Mouse (Mus musculus) cerebellum, adult 11 months (tissue): ENCODE data around the gene Lmtk3.
A peak's percentile ranks its signal among the peaks of the same experiment; 100 is the strongest.

Experiments used
- DNase-seq: peaks from one replicate; pipeline ENCODE4 v3.0.0; 2022

Lmtk3 gene

DNA sequence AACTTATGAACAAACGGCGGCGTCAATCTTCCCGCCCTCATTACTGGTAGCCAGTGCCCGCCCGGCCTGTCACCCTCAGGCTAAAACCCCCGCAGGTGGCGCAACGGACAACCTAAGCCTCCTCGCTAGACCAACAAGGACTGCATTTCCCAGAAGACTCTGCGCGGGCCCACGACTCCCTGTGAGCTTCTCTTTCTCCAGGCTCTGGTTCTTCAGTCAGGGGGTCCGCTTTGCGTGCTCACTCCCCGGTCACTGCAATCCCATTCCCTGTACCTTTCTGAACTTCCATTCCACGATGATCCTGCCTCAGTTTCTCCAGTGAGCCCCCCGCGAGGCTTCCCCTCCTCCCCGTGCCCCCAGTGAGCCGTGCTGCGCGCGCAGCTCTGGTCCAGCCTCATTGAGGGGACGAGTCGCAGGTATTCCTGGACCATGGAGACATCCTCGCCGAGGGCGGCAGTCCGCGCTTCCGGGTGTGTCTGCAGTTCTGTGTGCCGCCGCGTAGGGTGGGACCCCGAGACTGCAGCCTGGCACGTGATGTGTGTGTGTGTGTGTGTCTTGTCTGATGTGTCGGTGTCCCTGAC, at the start of gene Lmtk3:
Gene Lmtk3 (plus strand): TSS at position 228 of the 581 bp plus-strand sequence.
- peak; percentile 81 for DNase-seq

DNA sequence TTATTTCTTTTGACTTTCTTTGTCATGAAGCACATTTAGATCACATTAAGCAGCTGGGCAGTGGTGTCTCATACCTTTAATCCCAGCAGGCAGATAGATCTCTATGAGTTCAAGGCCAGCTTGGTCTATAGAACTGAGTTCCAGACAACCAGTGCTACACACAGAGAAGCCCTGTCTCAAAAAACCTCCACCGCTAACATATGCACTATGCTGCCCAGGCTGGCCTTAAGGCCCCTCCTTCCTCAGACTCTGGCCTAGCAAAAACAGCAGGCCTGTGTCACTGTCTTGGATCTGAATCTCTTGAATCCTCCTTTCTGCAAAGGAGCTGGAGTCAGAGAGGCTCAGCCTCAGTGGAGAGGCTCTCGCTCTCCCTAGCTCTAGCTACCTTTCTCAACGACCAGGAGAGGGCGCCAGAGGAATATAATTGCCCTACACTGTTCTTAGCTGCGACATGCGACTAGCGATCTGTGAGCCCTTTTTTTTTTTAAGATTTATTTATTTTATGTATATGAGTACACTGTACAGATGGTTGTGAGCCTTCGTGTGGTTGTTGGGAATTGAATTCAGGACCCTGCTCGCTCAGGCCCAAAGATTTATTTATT, 44.3 kb upstream of the Lmtk3 start:
- DNase-seq: peak; percentile 79

DNA sequence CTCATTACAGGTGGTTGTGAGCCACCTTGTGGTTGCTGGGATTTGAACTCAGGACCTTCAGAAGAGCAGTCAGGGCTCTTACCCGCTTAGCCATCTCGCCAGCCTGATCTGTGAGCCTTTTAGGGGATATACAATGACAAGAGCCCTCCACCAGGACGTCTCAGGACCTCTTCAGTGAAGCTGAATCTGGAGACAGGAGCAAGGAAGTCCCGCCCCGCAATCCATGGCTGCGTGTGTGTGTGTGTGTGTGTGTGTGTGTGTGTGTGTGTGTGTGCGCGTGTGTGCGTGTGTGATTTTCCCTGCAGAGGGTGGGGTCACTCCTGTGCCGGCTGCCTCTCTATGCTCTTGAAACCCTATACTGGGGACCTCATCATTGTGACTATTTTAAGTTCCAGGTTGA, 43.7 kb upstream of the Lmtk3 start:
- no peak for DNase-seq

DNA sequence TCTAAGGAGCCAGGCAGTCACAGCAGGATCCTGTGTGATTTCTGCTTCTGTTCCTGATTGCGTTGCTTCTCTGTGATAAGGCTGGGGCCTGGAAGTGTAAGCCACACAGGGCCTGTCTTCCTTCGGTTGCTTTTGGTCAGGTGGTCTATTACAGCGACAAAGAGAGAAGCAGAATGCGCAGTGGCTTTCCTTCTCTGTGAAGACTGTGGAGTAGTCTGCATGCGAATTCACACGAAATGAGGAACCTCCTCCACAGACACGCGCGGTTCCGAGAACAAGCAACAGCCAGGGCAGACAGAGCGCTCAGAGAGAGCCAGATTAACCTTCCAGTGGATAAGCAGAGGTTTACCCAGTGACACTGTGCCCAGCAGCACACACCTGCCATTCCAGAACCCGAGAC, 42.2 kb upstream of the Lmtk3 start:
- no peak for DNase-seq

DNA sequence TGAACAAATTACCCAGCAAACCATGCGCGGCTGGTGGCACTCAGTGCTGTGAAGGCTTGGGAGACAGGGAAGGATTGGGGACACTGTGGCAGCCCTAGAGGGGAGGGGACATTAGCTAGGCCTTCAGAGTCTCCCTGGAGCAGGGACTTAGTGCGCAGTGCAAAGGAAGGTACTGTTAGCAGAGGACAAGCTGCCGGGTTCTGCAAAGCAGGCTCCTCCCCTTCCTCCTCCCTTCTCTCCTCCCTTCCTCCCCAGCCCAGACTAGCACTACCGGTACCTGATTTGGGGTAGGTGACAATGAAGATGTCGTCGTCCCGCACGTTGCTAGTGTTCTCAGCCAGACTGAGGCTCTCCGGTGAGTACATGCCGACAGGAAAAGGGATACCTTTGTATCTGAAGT, 41.8 kb upstream of the Lmtk3 start:
- DNase-seq: no peak

DNA sequence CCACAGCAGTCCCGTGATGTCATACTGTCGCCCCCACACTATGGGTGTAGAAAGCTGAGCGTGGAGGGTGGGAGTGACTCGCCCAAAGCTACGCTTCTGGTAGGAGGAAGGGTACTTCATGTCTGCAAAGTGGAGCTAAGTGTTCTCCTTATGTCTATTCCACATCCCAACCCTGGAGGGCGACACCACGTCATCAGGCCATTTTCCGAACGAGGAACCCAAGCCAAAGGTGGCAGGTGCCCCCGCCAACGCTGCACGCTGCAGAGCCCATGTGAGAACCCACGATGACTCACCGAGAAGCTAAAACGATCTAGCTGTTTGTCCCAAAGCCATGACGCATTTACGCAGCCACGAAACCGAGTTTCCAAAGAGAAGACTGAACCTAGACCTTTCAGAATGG, 41.2 kb upstream of the Lmtk3 start:
- no peak for DNase-seq

DNA sequence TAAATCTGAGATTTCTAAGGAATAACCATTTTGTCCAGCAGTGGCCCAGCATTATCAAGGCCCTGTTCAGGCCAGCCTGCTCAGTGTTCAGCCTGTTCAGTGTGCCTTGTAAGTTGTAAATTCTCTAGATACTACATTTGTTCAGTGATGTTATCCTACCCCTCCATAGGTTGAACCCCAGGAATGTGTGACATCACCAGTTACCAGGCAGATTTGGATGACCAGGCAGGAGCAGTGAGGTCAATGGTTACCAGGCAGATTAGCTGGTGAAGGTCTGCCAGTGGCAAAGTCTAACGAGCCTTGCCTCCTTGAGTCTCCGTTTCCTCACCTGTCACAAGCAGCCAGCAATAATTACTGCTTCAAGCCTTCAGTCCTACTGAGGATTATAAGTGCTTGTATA, 39.2 kb upstream of the Lmtk3 start:
- DNase-seq: peak; percentile 68

DNA sequence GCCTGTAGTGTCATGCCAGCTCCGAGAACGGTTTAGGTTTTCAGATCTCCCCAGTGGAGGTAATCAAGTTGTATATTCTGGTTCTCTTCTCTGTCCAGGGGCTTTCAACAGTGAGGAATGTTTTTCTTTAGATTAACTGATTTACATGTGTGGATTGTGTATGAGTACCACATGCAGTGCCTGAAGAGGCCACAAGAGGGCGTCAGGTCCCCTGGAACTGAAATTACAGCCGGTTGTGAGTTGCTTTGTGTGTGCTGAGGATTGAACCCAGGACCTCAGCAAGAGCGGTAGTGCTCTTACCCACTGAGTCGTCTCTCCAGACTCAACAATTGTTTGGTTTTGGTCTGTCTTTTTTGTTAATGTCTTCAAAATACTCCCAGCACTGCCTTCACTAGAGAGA, 37.0 kb upstream of the Lmtk3 start:
- DNase-seq: no peak

DNA sequence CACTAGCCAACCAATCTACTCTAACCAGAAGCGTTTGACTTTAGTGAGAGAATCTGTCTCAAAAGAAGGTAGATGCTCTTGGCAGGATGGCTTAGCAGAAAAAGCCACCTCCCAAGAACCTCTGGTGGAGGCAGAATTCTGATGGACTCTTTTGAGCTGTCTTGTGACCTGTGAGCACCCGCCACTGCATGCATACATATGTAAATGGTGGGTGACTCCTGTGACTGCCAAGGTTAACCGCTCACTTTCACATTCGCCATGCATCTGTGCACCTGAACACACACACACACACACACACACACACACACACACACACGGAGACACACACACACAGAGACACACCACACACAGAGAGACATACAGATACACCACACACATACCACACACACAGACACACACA, 36.1 kb upstream of the Lmtk3 start:
- DNase-seq: no peak

DNA sequence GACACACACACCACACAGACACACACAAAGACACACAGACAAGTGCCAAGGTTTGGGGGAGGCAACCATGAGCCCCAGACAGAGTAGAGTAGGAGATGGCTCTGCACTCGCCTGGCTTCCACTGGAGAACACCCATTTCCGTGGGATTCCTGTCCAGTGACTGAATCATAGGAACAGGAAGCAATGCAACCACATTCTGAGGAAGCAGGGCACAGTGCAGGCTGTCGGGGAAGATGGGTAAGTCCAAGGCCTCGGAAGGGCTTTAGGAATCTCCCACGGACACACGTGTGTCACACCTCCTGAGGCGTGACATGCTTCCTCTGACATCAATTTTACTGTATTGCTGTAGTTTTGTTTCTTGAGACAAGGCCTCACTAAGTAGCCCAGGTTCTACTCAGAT, 35.4 kb upstream of the Lmtk3 start:
- DNase-seq: no peak

DNA sequence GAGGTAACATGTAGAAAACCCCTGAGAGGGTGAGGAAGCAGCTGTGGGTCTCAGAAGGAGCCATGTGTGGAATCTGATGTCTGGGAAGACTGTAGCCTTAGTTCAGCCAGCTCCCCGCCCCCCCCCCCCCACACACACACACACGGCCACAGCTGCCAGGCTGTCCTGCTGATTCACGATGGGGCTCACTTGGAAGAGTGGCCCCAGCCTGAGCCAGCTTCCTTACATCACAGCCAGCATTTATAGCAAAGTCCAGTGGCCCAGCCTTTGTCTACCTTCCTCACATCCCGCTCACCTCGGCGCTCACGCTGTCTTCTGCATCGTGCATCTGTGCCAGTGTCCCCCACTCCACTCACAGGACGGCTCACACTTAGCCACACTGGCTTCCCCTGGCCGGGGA, 34.1 kb upstream of the Lmtk3 start:
- no peak for DNase-seq

DNA sequence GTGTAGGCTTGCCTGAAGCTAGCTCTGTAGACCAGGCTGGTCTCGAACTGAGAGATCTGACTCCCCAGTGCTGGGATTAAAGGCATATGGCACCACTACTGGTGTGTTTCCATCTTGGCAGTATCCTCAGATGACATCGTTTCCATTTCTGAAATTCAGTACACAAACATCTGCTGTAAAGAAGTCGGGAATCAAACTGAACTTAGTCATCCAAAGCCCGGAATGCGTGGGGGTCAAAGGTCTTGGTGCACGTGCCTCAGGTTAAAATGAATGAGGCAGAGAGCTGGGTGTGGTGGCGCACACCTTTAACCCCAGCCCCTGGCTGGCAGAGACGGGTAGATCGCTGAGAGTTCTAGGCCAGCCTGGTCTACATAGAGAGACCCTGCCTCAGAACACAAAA, 33.4 kb upstream of the Lmtk3 start:
- DNase-seq: no peak

DNA sequence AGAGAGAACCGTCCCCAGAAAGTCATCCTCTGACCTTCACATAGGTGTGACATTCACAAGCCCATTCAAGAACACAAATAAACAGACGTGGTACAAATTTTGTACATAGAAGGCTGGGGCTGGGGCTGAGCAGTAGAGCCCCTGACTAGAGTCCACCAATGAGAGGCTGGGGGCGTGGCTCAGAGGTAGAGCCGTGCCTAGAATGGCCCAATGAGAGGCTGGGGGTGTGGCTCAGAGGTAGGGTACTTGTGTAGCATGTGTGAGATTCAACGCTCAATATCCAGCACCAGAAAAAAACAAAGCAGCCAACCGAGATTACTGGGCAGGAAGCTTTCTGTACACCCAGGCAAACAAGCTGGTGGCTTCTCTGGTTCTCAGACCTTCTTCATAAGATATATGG, 27.8 kb upstream of the Lmtk3 start:
- DNase-seq: no peak

DNA sequence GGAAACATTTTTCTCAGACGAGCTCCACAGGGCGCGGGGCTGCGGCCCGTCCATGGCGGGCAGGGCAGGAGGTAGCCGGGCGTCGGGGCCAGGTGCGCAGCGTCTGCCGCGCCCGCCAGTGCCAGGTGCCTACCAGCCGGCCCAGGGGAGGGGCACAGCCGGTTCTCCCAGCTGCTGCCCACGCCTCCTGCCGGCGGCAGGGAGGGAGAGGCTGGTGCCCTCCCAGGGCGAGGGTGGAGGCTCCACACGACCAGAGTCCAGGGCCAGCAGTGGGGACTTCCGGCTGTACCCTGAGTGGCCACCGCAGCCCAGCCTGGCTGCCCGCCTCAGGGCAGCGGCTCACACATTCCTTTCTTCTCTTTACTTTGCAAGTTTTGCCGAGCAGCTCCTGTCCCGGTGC, 24.1 kb upstream of the Lmtk3 start:
- DNase-seq: no peak

DNA sequence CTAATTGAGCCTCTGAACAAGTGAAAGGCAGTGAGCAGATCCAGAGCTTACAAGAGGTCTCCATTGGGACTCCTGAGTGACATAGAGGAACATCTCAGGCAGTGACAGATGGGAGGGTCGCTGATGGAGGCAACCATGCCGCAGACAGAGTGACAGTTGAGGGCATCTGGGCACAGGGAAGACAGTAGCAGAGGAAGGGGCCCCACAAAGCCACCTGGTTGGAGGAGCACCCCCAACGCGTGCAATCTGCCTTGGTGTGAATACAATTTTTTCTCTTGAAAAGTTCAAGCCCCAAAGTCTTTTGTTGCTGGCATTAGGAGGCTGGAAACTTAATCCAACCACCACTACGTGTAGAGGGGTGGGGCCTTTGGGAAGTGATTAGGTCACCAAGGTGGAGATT, 23.4 kb upstream of the Lmtk3 start:
- DNase-seq: no peak

DNA sequence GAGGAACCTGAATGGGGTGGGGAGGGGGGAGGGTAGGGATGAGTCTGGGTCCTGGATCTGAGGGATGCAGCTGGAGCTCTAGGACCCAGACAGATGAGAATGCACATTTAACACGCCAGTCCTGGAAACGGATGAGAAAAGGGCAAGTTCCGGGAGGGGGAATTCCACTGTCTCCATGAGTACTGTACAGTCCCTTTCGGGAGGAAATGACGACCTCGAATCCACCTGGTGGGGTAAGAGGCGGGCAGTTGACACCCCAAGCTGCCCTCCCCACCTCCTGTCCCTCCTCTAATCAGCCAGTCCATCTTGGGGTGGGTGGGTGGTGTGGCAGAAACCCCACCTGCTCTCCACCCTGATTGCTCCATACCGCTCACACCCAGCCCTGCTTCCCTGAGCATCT, 17.5 kb upstream of the Lmtk3 start:
- DNase-seq: no peak

DNA sequence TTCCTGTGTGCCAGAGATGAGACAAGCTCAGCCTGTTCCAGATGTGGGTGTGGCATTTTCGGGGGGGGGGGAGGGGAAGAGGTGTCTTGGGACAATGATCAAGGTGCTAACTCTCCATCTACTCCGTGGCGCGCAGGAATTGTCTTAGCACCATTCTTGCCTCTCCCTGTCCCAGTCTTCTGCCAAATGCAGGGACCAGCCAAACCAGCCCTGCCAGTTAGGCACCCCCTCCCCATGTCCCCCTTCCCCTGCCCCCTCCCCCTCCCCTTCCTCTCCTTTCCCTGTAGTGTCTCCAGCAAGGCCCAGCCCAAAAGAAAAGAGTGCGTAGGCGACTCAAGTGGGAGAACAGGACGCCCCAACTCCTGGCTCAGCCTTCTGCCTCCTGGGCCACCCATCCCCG, 16.8 kb upstream of the Lmtk3 start:
- no peak for DNase-seq

DNA sequence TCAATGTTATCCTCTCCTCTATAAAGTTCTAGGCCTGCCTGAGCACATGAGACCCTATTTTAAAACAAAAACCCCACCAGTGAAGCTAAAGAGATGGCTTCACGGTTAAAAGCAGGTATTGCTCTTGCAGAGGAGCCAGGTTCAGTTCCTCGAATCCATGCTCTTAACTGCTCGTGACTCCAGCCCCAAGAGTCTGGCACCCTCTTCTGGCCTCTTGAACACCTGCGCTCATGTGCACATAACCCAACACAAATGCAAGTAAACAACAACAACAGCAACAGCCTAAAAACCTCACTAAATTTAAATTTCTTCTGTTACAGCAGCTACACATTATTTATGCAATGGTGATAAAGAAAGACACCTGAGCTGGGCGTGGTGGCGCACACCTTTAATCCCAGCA, 16.0 kb upstream of the Lmtk3 start:
- DNase-seq: no peak

DNA sequence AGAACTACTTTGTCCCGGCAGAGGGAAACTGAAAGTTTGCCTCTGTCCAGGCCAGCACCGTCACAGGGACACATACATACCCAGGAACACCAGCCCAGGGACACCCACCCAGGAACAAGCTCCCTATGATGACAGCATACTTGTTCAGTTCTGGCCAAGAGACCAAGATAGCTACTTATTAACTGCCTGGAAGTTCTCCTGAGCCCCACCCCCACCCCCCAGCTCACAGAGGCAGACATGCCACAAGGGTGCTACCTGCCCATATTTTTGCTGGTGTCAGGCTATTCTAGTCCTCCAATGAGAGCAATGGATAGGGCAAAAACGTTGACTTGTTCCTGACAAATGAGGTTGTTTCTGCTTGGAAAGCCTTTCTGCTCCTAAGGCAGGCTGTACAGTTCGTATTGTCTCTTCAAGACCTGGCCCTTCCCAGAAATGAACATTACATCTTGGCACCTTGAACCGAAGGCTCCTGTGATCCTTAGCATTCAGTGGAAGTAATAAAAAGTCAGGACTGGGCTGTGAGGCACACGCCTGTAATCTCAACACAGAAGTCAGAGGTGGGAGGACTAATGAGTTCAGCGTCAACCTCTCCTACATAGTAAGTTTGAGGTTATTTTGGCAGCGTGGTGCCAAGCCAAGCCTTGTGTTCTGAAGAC, 13.0 kb upstream of the Lmtk3 start:
- no peak for DNase-seq

DNA sequence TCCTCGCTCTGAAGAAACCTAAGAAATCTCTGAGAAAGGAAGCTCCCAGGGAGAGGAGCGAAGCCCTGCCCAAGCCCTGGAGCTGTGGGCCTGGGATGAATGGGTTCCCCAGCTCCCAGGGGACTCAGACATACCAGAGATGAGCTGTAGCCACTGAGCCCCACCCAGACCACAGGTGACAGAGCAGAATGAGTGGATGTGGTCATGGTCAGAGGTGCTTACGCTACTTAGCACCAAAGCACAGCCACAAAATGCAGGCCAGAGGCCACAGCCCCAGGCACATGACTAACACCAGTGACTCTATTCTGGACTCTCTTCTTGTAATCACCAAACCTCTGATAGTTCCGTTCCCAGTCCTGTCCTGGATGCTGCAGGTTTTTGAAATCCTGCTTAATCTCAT, 12.4 kb upstream of the Lmtk3 start:
- no peak for DNase-seq

DNA sequence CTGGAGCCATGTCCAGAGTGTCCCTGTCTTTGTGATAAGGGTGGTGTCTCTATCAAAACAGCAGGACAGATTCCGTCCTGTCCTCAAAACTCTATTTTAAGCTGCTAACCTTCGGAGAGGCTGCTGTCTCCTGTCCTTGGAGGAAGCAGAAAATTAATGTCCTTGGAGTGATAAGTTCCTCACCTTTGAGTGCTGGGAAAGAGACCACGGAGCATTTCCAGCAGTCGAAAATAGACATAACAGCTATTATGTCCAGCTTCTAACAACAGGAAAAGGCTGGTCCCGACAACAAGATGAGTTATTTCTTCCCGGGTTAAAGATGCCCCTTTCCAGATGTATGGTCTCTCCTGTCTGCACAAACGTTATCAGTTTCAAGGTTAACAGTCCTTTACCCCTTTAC, 8.3 kb upstream of the Lmtk3 start:
- no peak for DNase-seq

DNA sequence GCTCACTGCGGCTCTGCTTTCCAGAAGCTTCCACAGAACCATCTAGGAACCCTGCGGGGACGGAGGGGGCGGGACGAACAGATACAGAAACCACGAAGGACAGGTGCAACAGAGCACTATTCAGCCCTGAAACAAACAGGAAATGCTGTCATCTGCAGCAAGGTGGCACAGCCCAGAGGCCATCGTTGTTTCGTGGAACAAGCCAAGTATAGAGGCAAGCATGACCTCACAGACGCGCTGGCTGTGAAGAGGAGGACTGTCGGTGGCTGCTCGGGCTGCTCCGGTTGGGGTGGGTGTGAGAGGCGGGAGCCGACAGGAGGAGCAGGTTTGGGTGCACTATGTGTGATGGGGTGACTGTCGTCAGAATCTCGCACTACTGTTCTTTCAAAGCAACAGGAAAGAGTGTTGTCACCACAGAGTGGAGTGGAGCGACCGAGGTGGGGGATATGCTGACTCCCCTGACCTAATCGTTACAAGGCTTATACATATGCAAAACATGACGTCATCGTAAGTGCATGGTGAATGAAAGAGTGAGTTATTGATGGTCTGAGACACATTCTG, 4.4 kb upstream of the Lmtk3 start:
- DNase-seq: no peak

DNA sequence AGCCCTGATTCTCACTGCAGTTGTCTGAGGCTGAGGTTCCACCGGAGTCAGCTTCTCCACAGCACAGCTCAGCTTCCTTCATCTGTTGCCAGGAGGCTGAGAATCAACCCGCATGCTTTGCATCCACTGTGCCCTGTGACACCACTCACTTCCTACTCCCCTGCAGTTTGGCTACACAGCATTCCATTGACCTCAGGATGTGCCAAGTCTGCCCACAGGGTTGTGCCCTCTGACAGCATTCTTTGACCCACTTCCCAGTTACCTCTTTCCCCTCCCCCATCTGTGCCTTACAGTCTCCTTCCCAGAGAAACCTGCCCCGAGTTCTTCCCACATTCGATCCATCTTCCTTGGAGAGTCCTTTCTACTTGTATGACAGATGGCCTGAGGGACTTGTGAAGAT, 1.3 kb upstream of the Lmtk3 start:
- no peak for DNase-seq

DNA sequence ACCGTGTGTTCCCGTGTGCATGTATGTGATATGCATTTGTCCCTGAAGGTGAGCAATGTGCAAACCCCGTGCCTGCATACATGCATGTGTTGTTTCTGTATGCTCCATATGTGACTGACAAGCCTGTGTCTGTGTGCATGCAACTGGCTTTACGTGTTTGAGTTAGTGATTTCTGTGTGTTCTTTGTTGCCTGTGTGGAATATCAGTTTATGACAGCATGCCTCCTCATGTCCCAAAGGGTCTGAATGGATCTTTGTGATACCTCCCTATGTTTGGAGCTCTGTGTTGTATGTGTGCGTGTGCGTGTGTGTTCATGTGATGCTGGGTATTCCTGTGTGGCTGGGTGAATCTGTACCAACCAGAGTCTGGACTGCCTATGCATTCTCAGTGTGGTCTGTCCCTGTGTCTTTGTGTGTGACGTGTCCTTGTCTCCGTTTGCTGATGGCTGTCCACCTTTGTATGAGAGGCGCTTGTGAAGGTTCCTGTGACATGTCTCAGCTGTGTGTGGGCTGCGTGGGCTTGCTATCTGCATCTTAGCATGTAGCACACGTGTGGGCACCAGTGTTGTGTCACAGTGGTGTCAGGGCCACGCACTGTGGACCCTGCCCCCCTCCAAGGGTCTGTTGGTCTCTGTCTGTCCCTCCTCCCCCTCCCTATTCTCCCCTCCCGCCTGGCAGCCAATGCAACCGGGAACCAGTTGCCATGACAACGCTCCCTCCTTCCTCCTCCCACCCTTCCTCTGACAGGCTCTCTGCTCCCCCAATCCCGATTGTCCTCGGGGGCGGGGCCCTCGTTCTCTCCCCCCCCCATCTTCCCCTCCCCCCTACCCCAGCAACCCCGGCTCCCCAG, 1.2 kb downstream of the Lmtk3 start, which contains the start of gene Sult2b1:
Gene Sult2b1 (minus strand): TSS at position 146 of the 849 bp plus-strand sequence.
- DNase-seq: peak; percentile 90
